Mouse (Mus musculus) cerebellum, postnatal 14 days (tissue): ENCODE measurements around the gene Adtrp.

Experiments used
- DNase-seq, 2 experiments: peaks; one replicate each; pipeline ENCODE4 v3.0.0; 2021; ENCODE audit warnings: mixed read lengths in 2 of 2

The Adtrp gene

GRCm38 (mm10) chr13:41773812-41774376 is 73.6 kb downstream of the Adtrp start:
- no peak for DNase-seq

- no peak for DNase-seq
Observed at GRCm38 (mm10) chr13:41771061-41771460, 76.4 kb downstream of the Adtrp start.

- no peak for DNase-seq
Observed at GRCm38 (mm10) chr13:41767941-41768340, 79.5 kb downstream of the Adtrp start.

- DNase-seq: no peak
Observed at GRCm38 (mm10) chr13:41761986-41762385, 85.5 kb downstream of the Adtrp start.

GRCm38 (mm10) chr13:41760484-41760883 is 87.0 kb downstream of the Adtrp start:
- peak; percentile 23 to 30 for DNase-seq

- peak in 1 of 2 experiments; percentile 32 for DNase-seq
Observed at GRCm38 (mm10) chr13:41758550-41759465, 88.7 kb downstream of the Adtrp start.

GRCm38 (mm10) chr13:41753114-41753513 is 94.4 kb downstream of the Adtrp start:
- no peak for DNase-seq

GRCm38 (mm10) chr13:41750481-41750880 is 97.0 kb downstream of the Adtrp start:
- no peak for DNase-seq

GRCm38 (mm10) chr13:41748866-41749265 is 98.6 kb downstream of the Adtrp start:
- no peak for DNase-seq

GRCm38 (mm10) chr13:41747691-41748090 is 99.8 kb downstream of the Adtrp start:
- DNase-seq: no peak

- DNase-seq: peak; percentile 61 to 70
Observed at GRCm38 (mm10) chr13:41746971-41747615, 100.4 kb downstream of the Adtrp start.

GRCm38 (mm10) chr13:41740456-41741085 is 106.9 kb downstream of the Adtrp start:
- DNase-seq: no peak

- peak; percentile 61 to 68 for DNase-seq
Observed at GRCm38 (mm10) chr13:41737628-41738309, 109.7 kb downstream of the Adtrp start.

GRCm38 (mm10) chr13:41729660-41730059 is 117.8 kb downstream of the Adtrp start:
- no peak for DNase-seq

- DNase-seq: no peak
Observed at GRCm38 (mm10) chr13:41727803-41728202, 119.7 kb downstream of the Adtrp start.

- DNase-seq: no peak
Observed at GRCm38 (mm10) chr13:41719331-41719730, 128.2 kb downstream of the Adtrp start.

- DNase-seq: no peak
Observed at GRCm38 (mm10) chr13:41718051-41718450, 129.4 kb downstream of the Adtrp start.
